Mouse (Mus musculus) thymus, adult 2 months (tissue): Measurements from ENCODE around the gene Zranb1. TPM values are rescaled to one million over a fixed set of nuclear protein-coding genes. Genes with fewer than 3 reads are reported as not detected.

Source experiments
- DNase-seq: peaks from one replicate; pipeline ENCODE4 v3.0.0; 2021
- H3K27ac ChIP-seq: fragments of 200-500 bp; 2 replicates; pipeline ENCODE4 v1.5.1; 2012; ENCODE audit warnings: low read length, control low read depth; ENCODE audit not compliant: control insufficient read depth, insufficient read depth
- H3K27me3 ChIP-seq: fragments of 200-500 bp; 2 replicates; pipeline ENCODE4 v1.6.1; 2012; ENCODE audit warnings: mild to moderate bottlenecking, low read length, moderate library complexity, mixed read lengths; ENCODE audit not compliant: control insufficient read depth, insufficient read depth
- H3K36me3 ChIP-seq: fragments of 200-500 bp; 2 replicates; pipeline ENCODE4 v1.6.1; 2012; ENCODE audit warnings: mild to moderate bottlenecking, low read length, moderate library complexity; ENCODE audit not compliant: control insufficient read depth, insufficient read depth
- H3K4me1 ChIP-seq: fragments of 200-500 bp; replicated peaks from 2 replicates; pipeline ENCODE4 v1.6.1; 2012; ENCODE audit warnings: low read length; ENCODE audit not compliant: control insufficient read depth, insufficient read depth
- H3K4me3 ChIP-seq: fragments of 200-500 bp; 2 replicates; pipeline ENCODE4 v1.5.1; 2012; ENCODE audit warnings: mild to moderate bottlenecking, low read length, control low read depth, moderate library complexity; ENCODE audit not compliant: control insufficient read depth, insufficient read depth
- CTCF ChIP-seq: fragments of 200-500 bp; IDR thresholded peaks from 2 replicates; pipeline ENCODE4 v1.5.1; 2012; ENCODE audit warnings: mild to moderate bottlenecking, control low read depth, low read length, moderate library complexity, borderline replicate concordance; ENCODE audit not compliant: control insufficient read depth, poor library complexity, insufficient read depth; ENCODE audit errors: extremely low read depth
- POLR2A ChIP-seq: fragments of 200-500 bp; IDR thresholded peaks from 2 replicates; pipeline ENCODE4 v1.6.1; 2012; ENCODE audit warnings: mild to moderate bottlenecking, low read length, control low read depth, moderate library complexity; ENCODE audit not compliant: control insufficient read depth, poor library complexity, insufficient read depth; ENCODE audit errors: extremely low read depth
- WGBS: fragments of 180-500 bp; shearing (Covaris S2); methylation state at CpG from one replicate; pipeline ENCODE4 v1.1.7; 2018; 5-methylcytosine and 5-hydroxymethylcytosine counted together
- polyA plus RNA-seq: library from polyadenylated mRNA; depleted of rRNA; stranded (reverse); fragments of >200 nt; gene quantifications from 2 replicates; pipeline ENCODE4 v1.2.3, GENCODE M21; 2012

Gene Zranb1
- polyA plus RNA-seq, 1 experiment: 8.5 TPM

DNA sequence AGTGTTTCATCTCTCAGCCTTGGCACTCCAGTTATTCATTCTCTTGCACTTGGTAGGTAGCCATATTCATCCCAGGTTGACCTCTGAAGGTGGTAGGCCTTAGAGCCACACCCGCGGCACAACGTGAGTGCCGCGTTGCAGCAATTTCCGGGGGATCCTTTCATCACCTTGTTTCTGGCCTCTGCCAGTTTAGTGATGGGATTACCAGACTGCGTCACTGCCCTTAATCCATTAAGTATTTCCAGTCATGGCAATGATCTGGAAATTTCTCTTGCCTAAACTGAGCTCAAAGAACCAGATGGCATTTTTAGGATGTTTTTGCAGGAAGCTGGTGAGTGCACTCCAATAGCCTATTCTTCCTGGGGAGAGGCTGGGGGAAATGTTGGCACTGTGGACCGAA is 41.3 kb upstream of the Zranb1 start:
- 97% methylated on average over 8 of the region's 8 CpGs for WGBS

DNA sequence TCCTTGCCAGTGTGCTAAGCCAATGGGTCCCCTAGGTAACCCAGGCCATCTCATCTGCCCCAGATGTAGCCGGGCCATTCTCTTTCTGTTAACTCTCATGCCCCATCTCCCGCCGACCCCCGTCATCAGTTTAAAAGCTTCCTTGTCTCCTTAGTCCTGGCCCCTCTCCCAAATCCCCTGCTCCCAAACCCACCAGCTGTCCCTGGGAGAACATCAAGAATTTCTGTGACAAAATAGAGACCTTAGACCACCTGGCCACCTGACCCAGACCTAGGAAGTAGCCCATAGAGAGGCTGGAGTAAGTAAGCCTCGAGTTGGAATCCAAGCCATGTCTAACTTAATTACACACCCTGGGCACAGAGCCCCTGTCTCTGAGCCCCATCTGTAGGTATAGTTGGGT is 40.7 kb upstream of the Zranb1 start:
- DNase-seq: no peak
- no peak for TF ChIP-seq CTCF
- no peak for TF ChIP-seq POLR2A
- 92% methylated on average over 5 of the region's 5 CpGs for WGBS

More for the DNA sequence above, 41.3 kb upstream of the Zranb1 start:
- Histone ChIP-seq H3K36me3 (no peaks in the 10 kb centered on the region), H3K4me3 (no peak overlapping the region), H3K27me3 (no peaks in the 10 kb centered on the region), H3K27ac (no peak overlapping the region), H3K4me1 (peaks cover 3% of the 10 kb centered on the region)
- TF ChIP-seq CTCF (no peak), POLR2A (no peak)
- no peak for DNase-seq

DNA sequence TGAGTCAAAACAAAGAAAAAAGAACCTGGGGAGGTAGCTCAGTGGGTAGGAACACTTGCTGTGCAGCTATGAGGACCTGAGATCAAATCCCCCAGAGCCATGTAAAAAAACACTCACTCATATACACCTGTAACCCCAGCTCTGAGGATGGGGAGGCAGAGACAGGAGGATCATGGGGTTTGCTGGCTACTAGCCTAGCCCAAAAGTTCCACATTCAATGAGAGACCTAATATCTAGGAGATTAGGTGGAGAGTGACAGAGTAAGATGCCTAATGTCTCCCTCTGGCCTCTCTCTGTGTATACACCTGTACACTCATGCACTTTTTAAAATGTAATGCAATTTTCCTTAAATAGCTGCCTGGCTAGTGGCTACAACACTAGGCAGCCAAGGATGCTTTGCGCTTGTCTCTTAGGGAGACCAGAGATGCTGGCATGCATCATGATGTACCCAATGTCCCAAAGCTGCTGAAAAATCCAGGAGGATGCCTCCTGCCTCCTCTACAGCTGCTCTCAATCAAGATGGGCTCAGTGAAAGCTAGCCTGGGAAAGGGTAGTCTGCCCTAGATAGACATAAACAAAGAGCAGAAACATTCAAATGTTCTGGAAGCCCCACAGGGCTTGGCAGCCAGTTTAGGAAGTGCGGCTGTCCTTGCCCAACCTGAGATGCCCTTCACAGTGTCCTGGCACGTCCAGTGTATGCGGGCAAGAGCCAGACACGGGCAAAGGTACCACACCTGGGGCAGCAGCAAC is 39.2 kb upstream of the Zranb1 start:
- Histone ChIP-seq H3K27ac (no peak overlapping the region), H3K27me3 (no peaks in the 10 kb centered on the region), H3K4me3 (no peak overlapping the region), H3K4me1 (peaks cover 3% of the 10 kb centered on the region), H3K36me3 (no peaks in the 10 kb centered on the region)
- WGBS: 91% methylated on average over 5 of the region's 5 CpGs
- TF ChIP-seq POLR2A: no peak
- TF ChIP-seq CTCF: no peak
- DNase-seq: no peak

More for the DNA sequence above, 40.7 kb upstream of the Zranb1 start:
- Histone ChIP-seq H3K27me3 (no peaks in the 10 kb centered on the region), H3K4me3 (no peak overlapping the region), H3K4me1 (peaks cover 3% of the 10 kb centered on the region), H3K36me3 (no peaks in the 10 kb centered on the region), H3K27ac (no peak overlapping the region)

DNA sequence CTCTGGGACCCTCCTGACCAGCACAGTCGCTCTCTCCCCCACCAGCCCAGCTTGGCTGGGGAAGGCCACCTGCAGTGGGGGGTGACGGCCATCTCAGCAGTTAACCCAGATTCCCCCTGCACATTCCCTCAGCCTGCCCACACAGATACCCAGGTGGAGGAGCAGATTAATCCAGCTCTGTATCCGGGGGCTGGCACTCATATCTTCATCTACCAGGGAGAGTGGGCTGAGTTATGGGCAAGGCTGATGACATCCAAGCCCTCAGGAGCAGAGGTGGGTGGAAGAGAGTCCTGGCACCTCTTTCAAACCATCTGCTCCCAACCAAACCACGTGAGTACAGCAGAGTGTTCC is 38.7 kb upstream of the Zranb1 start:
- H3K27me3 ChIP-seq: no peaks in the 10 kb centered on the region
- WGBS: 73% methylated on average over 4 of the region's 4 CpGs
- TF ChIP-seq POLR2A (no peak), CTCF (no peak)
- DNase-seq: no peak
- no peaks in the 10 kb centered on the region for H3K36me3 ChIP-seq
- peaks cover 3% of the 10 kb centered on the region for H3K4me1 ChIP-seq
- no peak overlapping the region for H3K4me3 ChIP-seq
- H3K27ac ChIP-seq: no peak overlapping the region

DNA sequence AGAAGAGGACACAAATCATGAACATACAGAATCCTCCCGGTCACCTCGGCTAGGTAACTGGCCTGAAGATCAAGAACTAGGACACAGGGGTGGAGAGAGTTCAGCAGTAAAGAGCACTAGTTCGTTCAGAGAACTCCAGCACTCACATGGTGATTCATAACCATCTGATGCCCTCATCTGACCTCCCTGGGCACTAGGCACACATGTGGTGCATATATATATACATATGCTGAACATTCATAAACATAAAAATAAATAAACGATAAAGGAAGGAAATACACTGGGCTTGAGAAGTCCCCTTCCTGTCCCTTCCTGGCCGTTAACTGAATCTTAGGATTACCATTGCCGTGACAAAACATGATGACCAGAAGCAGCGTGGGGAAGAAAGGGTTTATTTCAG is 38.1 kb upstream of the Zranb1 start:
- TF ChIP-seq POLR2A (no peak), CTCF (no peak)
- no peak overlapping the region for H3K4me3 ChIP-seq
- H3K27me3 ChIP-seq: no peaks in the 10 kb centered on the region
- WGBS: 83% methylated on average over 7 of the region's 7 CpGs
- DNase-seq: no peak
- no peaks in the 10 kb centered on the region for H3K36me3 ChIP-seq
- peaks cover 3% of the 10 kb centered on the region for H3K4me1 ChIP-seq
- no peak overlapping the region for H3K27ac ChIP-seq

DNA sequence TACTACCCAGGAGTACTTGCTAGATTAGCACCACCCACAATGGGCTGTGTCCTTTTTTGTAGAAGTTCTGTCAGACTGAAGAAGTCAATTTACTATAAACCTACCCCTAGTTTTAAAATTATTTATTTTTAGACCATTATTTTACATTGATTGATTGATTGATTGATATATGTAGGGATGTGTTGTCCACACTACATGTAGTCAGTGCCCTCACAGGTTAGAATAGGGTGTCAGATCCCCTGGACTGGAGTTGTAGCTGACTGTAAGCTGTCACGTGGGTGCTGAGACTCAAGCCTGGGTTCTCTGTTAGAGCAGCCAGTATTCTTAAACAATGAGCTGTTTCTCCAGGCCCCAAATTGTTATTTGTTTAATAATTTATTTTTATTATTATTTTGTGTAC is 37.6 kb upstream of the Zranb1 start:
- Histone ChIP-seq H3K4me1 (peaks cover 3% of the 10 kb centered on the region), H3K36me3 (no peaks in the 10 kb centered on the region), H3K27ac (no peak overlapping the region), H3K4me3 (no peak overlapping the region), H3K27me3 (no peaks in the 10 kb centered on the region)
- DNase-seq: no peak
- TF ChIP-seq CTCF (no peak), POLR2A (no peak)
- WGBS: 97% methylated on average over 1 of the region's 1 CpGs
